Mouse (Mus musculus) liver, embryonic 11.5 days (tissue): ENCODE data around the gene Pkp2. TPM values are rescaled to one million over a fixed set of nuclear protein-coding genes. Genes with fewer than 3 reads are reported as not detected.
"Not testable (repeated sequence)": the region's sequence is repeated elsewhere in the genome, so short reads cannot be mapped to it uniquely, and the experiment has no call there.

Source experiments
- ATAC-seq: fragments of 200-750 bp; cut with Nextera tagmentation; replicated peaks from 2 replicates; pipeline ENCODE4 v1.8.0; 2017; ENCODE audit warnings: moderate number of reproducible peaks, mild to moderate bottlenecking, moderate TSS enrichment, moderate library complexity; ENCODE audit not compliant: low FRiP score
- DNase-seq: peaks from one replicate; pipeline ENCODE4 v3.0.0-alpha.2; 2017; ENCODE audit warnings: low spot score
- H3K27ac ChIP-seq: fragments of 300-500 bp; sonication (generic); 2 replicates; pipeline ENCODE4 v1.5.1; 2014; ENCODE audit warnings: mild to moderate bottlenecking, low read depth, low read length, control low read depth
- H3K27me3 ChIP-seq: fragments of 300-500 bp; sonication (generic); replicated peaks from 2 replicates; pipeline ENCODE4 v1.6.1; 2014; ENCODE audit warnings: low read length, mixed read lengths; ENCODE audit not compliant: control insufficient read depth, insufficient read depth
- H3K36me3 ChIP-seq: fragments of 300-500 bp; sonication (generic); 2 replicates; pipeline ENCODE4 v1.6.1; 2014; ENCODE audit warnings: mild to moderate bottlenecking, low read length, moderate library complexity, mixed read lengths; ENCODE audit not compliant: control insufficient read depth, insufficient read depth
- H3K4me1 ChIP-seq: fragments of 300-500 bp; sonication (generic); replicated peaks from 2 replicates; pipeline ENCODE4 v1.6.1; 2014; ENCODE audit warnings: low read length, mixed read lengths; ENCODE audit not compliant: control insufficient read depth, insufficient read depth
- H3K4me2 ChIP-seq: fragments of 300-500 bp; sonication (generic); 2 replicates; pipeline ENCODE4 v1.6.1; 2014; ENCODE audit warnings: mild to moderate bottlenecking, control low read depth, moderate library complexity
- H3K4me3 ChIP-seq: fragments of 300-500 bp; sonication (generic); 2 replicates; pipeline ENCODE4 v1.5.1; 2014; ENCODE audit warnings: low read depth, low read length, control low read depth
- H3K9ac ChIP-seq: fragments of 300-500 bp; sonication (generic); 2 replicates; pipeline ENCODE4 v1.6.1; 2014; ENCODE audit warnings: low read depth, low read length, control low read depth
- H3K9me3 ChIP-seq: fragments of 300-500 bp; sonication (generic); 2 replicates; pipeline ENCODE4 v1.6.1; 2016; ENCODE audit warnings: low read length, inconsistent platforms, mixed read lengths; ENCODE audit not compliant: control insufficient read depth
- WGBS: fragments of 180-500 bp; shearing (Covaris S2); extraction: QIAGEN DNeasy Blood & Tissue Kit; methylation state at CpG from one replicate; pipeline ENCODE4 v1.1.7; 2014; 5-methylcytosine and 5-hydroxymethylcytosine counted together
- polyA plus RNA-seq: library from polyadenylated mRNA; unstranded; fragments of >200 nt; fragmentation: Nextera tagmentation; extraction: Ambion mirVana; gene quantifications from 2 replicates; pipeline ENCODE4 v1.2.1, GENCODE M21; 2014

Gene Pkp2
- polyA plus RNA-seq, result 7.1 and 8.1 TPM in 2 replicates

DNA sequence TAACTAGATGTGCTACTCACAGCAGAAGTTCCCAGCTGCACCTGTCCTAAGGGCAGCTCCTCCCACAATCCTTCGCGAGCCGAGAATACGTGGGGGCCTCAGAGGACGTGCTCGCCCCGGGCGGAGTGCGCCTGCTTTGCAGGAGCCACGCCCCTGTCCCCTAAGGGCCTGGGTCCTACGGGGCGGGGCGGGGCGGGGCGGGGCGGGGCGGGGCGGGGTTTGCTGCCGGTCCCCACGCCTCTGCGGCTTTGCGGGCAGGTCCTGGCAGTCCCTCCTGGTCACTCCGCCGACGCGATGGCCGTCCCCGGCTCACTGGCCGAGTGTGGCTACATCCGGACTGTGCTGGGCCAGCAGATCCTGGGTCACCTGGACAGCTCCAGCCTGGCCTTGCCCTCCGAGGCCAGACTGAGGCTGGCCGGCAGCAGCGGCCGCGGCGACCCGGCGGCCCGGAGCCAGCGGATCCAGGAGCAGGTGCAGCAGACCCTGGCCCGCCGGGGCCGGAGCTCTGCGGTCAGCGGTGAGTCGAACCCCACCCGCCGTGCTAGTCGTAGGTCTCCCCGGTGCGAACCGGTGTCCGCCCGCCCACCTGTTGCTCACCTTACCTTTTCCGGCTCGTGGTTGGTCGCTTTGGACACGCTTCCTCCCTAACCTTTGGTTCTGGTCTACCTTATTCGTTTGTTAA lies at the start of gene Pkp2:
Gene Pkp2, plus strand, starts transcription at position 240 of the 682 bp plus-strand sequence.
- Histone ChIP-seq H3K4me2 (peak within 1 kb of the TSS; percentile 100), H3K27me3 (peaks cover 15% of the 10 kb centered on the region), H3K4me1 (no peaks in the 10 kb centered on the region; the same call in 1 of the 2 replicates), H3K9ac (peak within 1 kb of the TSS; percentile 68), H3K27ac (no peak within 1 kb of the TSS), H3K4me3 (peak within 1 kb of the TSS; percentile 76), H3K9me3 (no peaks in the 10 kb centered on the region), H3K36me3 (no peaks in the 10 kb centered on the region)
- ATAC-seq (peak; percentile 97), DNase-seq (peak; percentile 88)
- WGBS, result under 1% methylated on average over 59 of the region's 59 CpGs

DNA sequence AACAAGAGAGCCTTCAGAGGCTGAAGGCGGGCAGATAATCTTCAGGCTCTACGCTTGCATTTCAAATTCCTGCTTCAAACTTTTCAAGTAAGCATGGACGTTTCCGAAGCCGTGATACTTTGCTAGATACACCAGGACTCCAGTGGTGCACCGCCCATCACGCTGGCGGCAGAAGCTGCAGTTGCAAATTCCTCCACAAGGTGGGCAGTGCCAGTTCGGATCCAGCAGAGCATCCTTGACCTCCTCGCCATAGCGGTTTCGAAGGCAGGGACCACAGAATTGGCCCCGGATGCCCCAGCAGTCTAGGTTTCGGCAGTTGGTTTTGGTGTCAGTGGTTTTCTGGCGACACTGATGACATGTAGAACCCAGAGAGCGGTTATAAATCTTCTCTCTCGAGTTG lies 15.7 kb upstream of the Pkp2 start:
- Histone ChIP-seq H3K4me1 (no peaks in the 10 kb centered on the region), H3K27ac (no peak overlapping the region), H3K4me2 (no peak overlapping the region), H3K4me3 (no peak overlapping the region), H3K9ac (no peak overlapping the region), H3K36me3 (no peaks in the 10 kb centered on the region), H3K27me3 (0 out of 2 replicates have a peak, but pooled peaks cover 10% of the 10 kb centered on the region), H3K9me3 (no peaks in the 10 kb centered on the region)
- no peak for DNase-seq
- no peak for ATAC-seq
- 53% methylated on average over 17 of the region's 17 CpGs for WGBS

DNA sequence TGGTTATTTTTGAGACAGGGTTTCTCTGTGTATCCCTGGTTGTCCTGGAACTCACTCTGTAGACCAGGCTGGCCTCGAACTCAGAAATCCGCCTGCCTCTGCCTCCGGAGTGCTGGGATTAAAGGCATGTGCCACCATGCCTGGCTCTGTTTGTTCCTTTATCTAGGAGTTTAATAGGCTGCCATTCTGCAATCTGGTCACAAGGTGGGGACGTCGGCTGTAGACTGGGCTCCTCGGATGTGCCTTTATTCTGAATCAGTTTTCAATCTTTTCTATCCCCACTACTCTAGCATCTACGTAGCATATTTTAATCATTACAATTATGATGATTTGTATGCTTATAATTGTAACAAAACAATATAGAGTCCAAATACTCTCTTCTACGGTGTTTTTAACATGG lies 11.1 kb upstream of the Pkp2 start:
- H3K27me3 ChIP-seq, H3K27ac ChIP-seq, H3K4me1 ChIP-seq, DNase-seq, H3K36me3 ChIP-seq, H3K9ac ChIP-seq, H3K4me3 ChIP-seq, H3K9me3 ChIP-seq, H3K4me2 ChIP-seq: not testable (repeated sequence)
- 37% methylated on average over 8 of the region's 8 CpGs for WGBS
- ATAC-seq, result 0 out of 2 replicates have a peak, but pooled peaks have one; percentile 57

DNA sequence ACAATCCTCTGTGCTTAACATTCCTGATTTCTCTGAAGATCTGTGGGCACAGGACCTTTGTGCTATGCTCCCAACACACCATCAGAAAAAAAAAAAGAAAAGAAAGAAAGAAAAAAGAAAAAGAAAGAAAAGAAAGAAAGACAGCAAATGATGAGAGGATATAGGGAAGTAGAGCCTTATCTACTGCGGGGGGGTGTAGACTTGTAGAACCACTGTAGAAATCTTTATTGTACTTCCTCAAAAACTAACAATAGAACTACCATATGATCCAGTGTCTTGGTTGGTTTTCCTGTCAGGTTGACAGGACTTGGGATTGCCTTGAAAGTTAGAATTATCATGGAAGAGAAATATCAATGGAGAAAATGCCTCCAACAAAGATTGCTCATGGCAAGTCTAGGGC lies 8.5 kb upstream of the Pkp2 start:
- Histone ChIP-seq H3K9me3 (no peaks in the 10 kb centered on the region), H3K4me3 (no peak overlapping the region), H3K4me1 (no peaks in the 10 kb centered on the region), H3K36me3 (no peaks in the 10 kb centered on the region), H3K27ac (no peak overlapping the region), H3K27me3 (no peaks in the 10 kb centered on the region), H3K4me2 (no peak overlapping the region), H3K9ac (no peak overlapping the region)
- ATAC-seq, result no peak
- WGBS, result 50% methylated on average over 1 of the region's 1 CpGs
- DNase-seq, result no peak

DNA sequence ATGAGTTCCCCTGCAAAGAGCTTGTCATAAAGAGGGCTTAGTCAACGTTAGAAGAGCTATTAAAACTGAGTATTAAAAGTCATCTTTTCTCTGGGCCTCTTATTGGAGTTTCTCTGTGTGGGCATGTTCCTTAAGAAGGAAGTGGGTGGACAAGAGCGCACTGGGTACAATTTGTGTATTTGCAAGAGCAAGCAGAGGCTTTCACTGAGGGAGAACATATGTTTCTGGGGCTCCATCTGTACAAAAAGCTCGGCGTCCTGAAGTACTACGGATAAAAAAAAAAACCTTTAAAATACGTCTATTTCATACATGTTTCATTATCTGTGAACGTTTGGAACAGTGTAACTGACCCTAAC lies 417 bp upstream of the Pkp2 start:
- no peak for ATAC-seq
- Histone ChIP-seq H3K9me3 (no peaks in the 10 kb centered on the region), H3K4me3 (peak overlapping the region; percentile 76), H3K27ac (no peak overlapping the region), H3K27me3 (peaks cover 15% of the 10 kb centered on the region), H3K4me2 (peak overlapping the region; percentile 100), H3K4me1 (no peaks in the 10 kb centered on the region; the same call in 1 of the 2 replicates), H3K36me3 (no peaks in the 10 kb centered on the region), H3K9ac (no peak overlapping the region)
- WGBS, result 18% methylated on average over 7 of the region's 7 CpGs
- DNase-seq, result no peak

DNA sequence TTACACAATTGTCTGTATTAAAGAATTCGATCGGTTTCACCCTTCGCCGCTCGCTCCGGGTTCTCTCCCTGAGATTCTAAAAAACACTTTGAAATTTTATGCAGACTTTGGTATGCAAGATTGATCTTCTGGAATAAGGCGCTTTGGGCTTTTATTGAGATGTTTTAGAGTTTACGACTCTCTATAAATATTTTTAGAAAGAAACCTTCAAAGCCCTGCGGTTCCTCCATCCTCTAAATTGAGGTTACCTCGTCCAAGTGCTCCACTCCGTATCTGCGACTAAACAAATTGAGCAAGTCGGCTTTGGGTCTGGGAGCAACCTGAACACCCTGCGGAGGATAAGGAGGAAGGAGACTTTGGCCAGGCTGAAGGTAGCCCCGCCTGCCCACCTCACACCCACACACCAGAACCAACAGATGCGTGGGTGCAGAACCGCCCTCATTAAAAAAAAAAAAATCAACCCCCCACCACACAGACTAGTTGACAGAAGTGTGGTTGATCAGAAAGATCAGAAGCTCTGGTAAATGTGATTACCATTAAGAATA lies 715 bp downstream of the Pkp2 start:
- ATAC-seq (no peak), DNase-seq (no peak)
- H3K4me3 ChIP-seq, result peak overlapping the region; percentile 76
- H3K27me3 ChIP-seq, result peaks cover 15% of the 10 kb centered on the region
- no peak overlapping the region for H3K27ac ChIP-seq
- no peaks in the 10 kb centered on the region; the same call in 1 of the 2 replicates for H3K4me1 ChIP-seq
- peak overlapping the region; percentile 68 for H3K9ac ChIP-seq
- no peaks in the 10 kb centered on the region for H3K36me3 ChIP-seq
- H3K9me3 ChIP-seq, result no peaks in the 10 kb centered on the region
- 3% methylated on average over 17 of the region's 17 CpGs for WGBS
- peak overlapping the region; percentile 100 for H3K4me2 ChIP-seq

DNA sequence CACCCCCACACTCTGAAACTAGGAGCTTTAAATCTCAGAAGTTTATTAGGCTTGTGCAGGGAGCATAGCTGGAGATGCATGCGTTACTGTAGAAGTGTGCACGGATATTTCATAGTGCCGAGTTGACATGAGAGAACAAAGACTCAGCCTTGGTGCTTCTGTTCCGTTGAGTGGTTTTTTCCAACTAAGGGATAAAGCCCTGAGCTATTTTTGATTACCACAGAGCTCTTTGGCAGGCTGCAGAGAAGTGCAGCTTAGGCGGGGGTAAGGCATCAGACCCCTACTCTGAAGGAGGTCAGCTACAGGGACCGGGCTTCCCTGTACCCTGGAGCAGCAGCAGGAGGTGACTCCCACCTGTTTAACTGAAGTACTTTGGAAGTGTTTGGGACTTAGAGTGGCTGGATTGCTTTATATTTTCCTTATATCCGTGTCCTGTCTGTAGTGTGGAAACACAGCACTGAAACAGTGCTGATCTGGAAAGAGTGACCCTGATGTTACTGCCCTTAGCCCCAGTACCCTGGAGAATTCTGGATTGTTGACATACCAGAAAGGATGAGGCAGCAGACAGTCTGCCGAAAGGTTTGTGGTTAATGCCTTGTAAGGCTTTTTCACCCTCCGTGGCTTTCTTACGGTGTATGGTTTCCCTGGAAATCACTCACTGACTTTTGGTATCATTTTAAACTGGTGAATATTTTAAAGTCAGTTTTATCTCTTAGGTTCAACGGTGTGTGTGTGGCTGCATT lies 2.7 kb downstream of the Pkp2 start:
- Histone ChIP-seq H3K27me3 (peaks cover 15% of the 10 kb centered on the region), H3K9me3 (no peaks in the 10 kb centered on the region), H3K9ac (no peak overlapping the region), H3K36me3 (no peaks in the 10 kb centered on the region), H3K4me3 (no peak overlapping the region), H3K4me1 (peaks cover 4% of the 10 kb centered on the region; the same call in 1 of the 2 replicates), H3K4me2 (peak overlapping the region; percentile 1; the same call in 1 of the 2 replicates), H3K27ac (no peak overlapping the region)
- 23% methylated on average over 11 of the region's 11 CpGs for whole genome bisulfite sequencing
- no peak for ATAC-seq
- no peak for DNase-seq

DNA sequence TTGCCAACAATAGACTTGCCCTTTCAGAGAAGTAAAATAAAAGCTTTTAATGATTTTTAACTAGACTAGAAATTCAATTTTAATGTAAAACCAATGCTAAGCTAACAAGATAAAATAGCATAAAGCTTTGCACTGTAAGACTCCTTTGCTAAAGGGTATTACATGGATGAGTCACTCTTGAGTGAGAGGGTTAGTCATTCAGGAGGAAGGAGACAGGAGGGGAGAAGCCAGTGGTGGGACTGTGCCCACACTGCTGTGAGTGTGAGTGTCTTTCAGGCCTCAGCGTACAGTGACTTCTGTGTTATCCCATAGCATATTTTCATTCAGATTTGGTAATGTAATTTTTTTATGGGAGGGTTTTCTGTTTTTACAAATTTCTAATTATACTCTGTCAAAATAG lies 3.8 kb downstream of the Pkp2 start:
- Histone ChIP-seq H3K9ac (no peak overlapping the region), H3K9me3 (no peaks in the 10 kb centered on the region), H3K4me3 (no peak overlapping the region), H3K4me2 (no peak overlapping the region), H3K36me3 (no peaks in the 10 kb centered on the region), H3K27ac (no peak overlapping the region), H3K4me1 (peaks cover 4% of the 10 kb centered on the region; the same call in 1 of the 2 replicates), H3K27me3 (peaks cover 15% of the 10 kb centered on the region)
- DNase-seq (no peak), ATAC-seq (no peak)
- WGBS, result 82% methylated on average over 1 of the region's 1 CpGs
